Mouse (Mus musculus): ENCODE measurements around the gene Basp1. TPM values are rescaled to one million over a fixed set of nuclear protein-coding genes. Genes with fewer than 3 reads are reported as not detected.

Basp1 gene
- total and polyA plus RNA-seq, 2 experiments from 2014 or later = 547 to 1,429 TPM

- H3K27ac ChIP-seq (ENCODE audit: low read depth, low read length) = no peak overlapping the region
- ATAC-seq (ENCODE audit: low FRiP score) (no peak), DNase-seq (ENCODE audit: low spot score) (no peak)
- no peaks in the 10 kb centered on the region for H3K4me1 ChIP-seq (ENCODE audit: insufficient read depth, low read length)
- no peaks in the 10 kb centered on the region for H3K9me3 ChIP-seq (ENCODE audit: low read length)
- WGBS = 65% methylated on average over 7 of the region's 7 CpGs
- H3K4me2 ChIP-seq (ENCODE audit: low read depth, low read length, poor library complexity, severe bottlenecking) = no peak overlapping the region
- H3K4me3 ChIP-seq (ENCODE audit: low read depth, low read length) = no peak overlapping the region
- no peak overlapping the region for H3K9ac ChIP-seq (replicated peaks; ENCODE audit: low read length, poor library complexity, severe bottlenecking)
- H3K27me3 ChIP-seq (ENCODE audit: insufficient read depth, low read length) = no peaks in the 10 kb centered on the region
- no peaks in the 10 kb centered on the region for H3K36me3 ChIP-seq (ENCODE audit: insufficient read depth, low read length)
- TF ChIP-seq CTCF (IDR thresholded peaks at IDR 0.05) = no peak
Measured at GRCm38 (mm10) chr15:25429007-25429406, 15.4 kb upstream of the Basp1 start.

DNA sequence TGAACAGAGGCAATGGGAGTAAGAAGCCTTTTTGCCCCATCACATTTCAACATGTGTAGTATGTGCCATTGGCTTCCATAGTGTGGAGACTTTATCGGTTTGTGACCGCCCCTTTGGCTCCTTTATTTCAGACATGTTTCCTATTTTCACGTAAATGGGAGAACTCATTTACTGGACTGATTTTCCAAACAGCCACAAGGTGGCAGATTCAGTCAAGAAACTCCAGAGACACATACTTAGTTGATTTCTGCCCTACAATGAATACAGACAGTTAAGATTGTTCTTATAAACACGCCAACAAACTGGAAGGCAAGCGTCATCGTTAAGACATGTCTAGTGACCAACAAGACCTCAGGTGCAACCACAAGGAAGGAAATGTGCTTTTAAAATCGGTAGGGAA is 15.0 kb upstream of the Basp1 start:
- no peak overlapping the region for H3K4me2 ChIP-seq (ENCODE audit: low read depth, low read length, poor library complexity, severe bottlenecking)
- no peaks in the 10 kb centered on the region for H3K4me1 ChIP-seq (ENCODE audit: insufficient read depth, low read length)
- WGBS = 43% methylated on average over 7 of the region's 7 CpGs
- H3K36me3 ChIP-seq (ENCODE audit: insufficient read depth, low read length) = no peaks in the 10 kb centered on the region
- H3K9ac ChIP-seq (replicated peaks; ENCODE audit: low read length, poor library complexity, severe bottlenecking) = no peak overlapping the region
- H3K9me3 ChIP-seq (ENCODE audit: low read length) = no peaks in the 10 kb centered on the region
- H3K4me3 ChIP-seq (ENCODE audit: low read depth, low read length) = no peak overlapping the region
- no peak overlapping the region for H3K27ac ChIP-seq (ENCODE audit: low read depth, low read length)
- peak; percentile 86 for TF ChIP-seq CTCF (IDR thresholded peaks at IDR 0.05)
- no peak for ATAC-seq (ENCODE audit: low FRiP score)
- peak; percentile 76 for DNase-seq (ENCODE audit: low spot score)
- no peaks in the 10 kb centered on the region for H3K27me3 ChIP-seq (ENCODE audit: insufficient read depth, low read length)

DNA sequence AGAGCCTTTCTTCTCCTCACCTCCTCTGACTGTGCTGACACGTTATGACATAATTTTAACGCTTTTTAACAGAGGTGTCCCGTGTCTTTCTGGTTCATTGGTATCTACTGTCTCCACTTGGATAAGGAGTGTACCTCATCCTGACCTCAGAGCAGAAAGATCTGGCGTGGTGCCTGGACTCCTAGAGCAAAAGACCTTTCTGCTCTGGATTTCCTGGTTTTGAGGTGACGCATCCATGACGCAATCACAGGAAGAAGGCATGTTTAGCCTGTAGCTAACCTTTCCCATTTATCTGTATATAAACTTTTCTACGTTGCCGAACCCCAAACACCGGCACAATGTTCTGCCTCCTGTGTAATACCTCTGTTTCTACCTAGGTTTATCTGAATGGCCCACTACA is 6.7 kb upstream of the Basp1 start:
- Histone ChIP-seq H3K9me3 (ENCODE audit: low read length) (no peaks in the 10 kb centered on the region), H3K27ac (ENCODE audit: low read depth, low read length) (no peak overlapping the region), H3K36me3 (ENCODE audit: insufficient read depth, low read length) (no peaks in the 10 kb centered on the region), H3K4me3 (ENCODE audit: low read depth, low read length) (no peak overlapping the region), H3K4me1 (ENCODE audit: insufficient read depth, low read length) (peaks cover 4% of the 10 kb centered on the region; the same call in 1 of the 2 replicates), H3K4me2 (ENCODE audit: low read depth, low read length, poor library complexity, severe bottlenecking) (no peak overlapping the region), H3K27me3 (ENCODE audit: insufficient read depth, low read length) (no peaks in the 10 kb centered on the region), H3K9ac (replicated peaks; ENCODE audit: low read length, poor library complexity, severe bottlenecking) (no peak overlapping the region)
- TF ChIP-seq CTCF (IDR thresholded peaks at IDR 0.05) = no peak
- 96% methylated on average over 9 of the region's 9 CpGs for whole genome bisulfite sequencing
- ATAC-seq (ENCODE audit: low FRiP score) (no peak), DNase-seq (ENCODE audit: low spot score) (no peak)

DNA sequence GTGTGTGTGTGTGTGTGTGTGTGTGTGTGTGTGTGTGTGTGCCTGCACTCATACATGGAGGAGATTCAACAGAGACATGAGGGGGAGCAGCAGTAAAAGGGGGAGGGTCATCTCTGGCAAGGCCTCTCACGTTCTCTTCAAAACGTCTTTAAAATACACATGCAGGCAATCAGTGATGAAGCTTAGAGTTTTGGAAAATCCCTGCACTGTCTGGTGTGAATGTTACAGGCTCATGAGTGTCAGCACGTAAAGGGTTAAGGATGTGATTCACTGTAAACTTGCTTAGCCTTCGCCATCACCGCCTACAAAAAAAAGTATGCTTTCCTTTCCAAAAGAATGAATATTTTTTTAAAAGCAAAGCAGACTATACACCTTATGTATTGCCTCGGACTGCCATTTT is 2.8 kb upstream of the Basp1 start:
- Histone ChIP-seq H3K27ac (ENCODE audit: low read depth, low read length) (peak overlapping the region; percentile 100), H3K4me1 (ENCODE audit: insufficient read depth, low read length) (peaks cover 4% of the 10 kb centered on the region; the same call in 1 of the 2 replicates), H3K27me3 (ENCODE audit: insufficient read depth, low read length) (no peaks in the 10 kb centered on the region), H3K4me3 (ENCODE audit: low read depth, low read length) (peak overlapping the region; percentile 99), H3K9ac (replicated peaks; ENCODE audit: low read length, poor library complexity, severe bottlenecking) (peak overlapping the region; percentile 100), H3K4me2 (ENCODE audit: low read depth, low read length, poor library complexity, severe bottlenecking) (peak overlapping the region; percentile 64), H3K36me3 (ENCODE audit: insufficient read depth, low read length) (no peaks in the 10 kb centered on the region), H3K9me3 (ENCODE audit: low read length) (no peaks in the 10 kb centered on the region)
- ATAC-seq (ENCODE audit: low FRiP score) = no peak
- TF ChIP-seq CTCF (IDR thresholded peaks at IDR 0.05) = no peak
- 21% methylated on average over 6 of the region's 6 CpGs for WGBS
- DNase-seq (ENCODE audit: low spot score) = peak; percentile 53

- H3K4me1 ChIP-seq (ENCODE audit: insufficient read depth, low read length) = peaks cover 4% of the 10 kb centered on the region; the same call in 1 of the 2 replicates
- peak overlapping the region; percentile 100 for H3K27ac ChIP-seq (ENCODE audit: low read depth, low read length)
- H3K9ac ChIP-seq (replicated peaks; ENCODE audit: low read length, poor library complexity, severe bottlenecking) = peak overlapping the region; percentile 100
- H3K9me3 ChIP-seq (ENCODE audit: low read length) = no peaks in the 10 kb centered on the region
- no peaks in the 10 kb centered on the region for H3K36me3 ChIP-seq (ENCODE audit: insufficient read depth, low read length)
- DNase-seq (ENCODE audit: low spot score) (peak; percentile 88), ATAC-seq (ENCODE audit: low FRiP score) (no peak)
- TF ChIP-seq CTCF (IDR thresholded peaks at IDR 0.05) = no peak
- H3K4me2 ChIP-seq (ENCODE audit: low read depth, low read length, poor library complexity, severe bottlenecking) = peak overlapping the region; percentile 64
- 18% methylated on average over 4 of the region's 4 CpGs for WGBS
- H3K4me3 ChIP-seq (ENCODE audit: low read depth, low read length) = peak overlapping the region; percentile 99
- H3K27me3 ChIP-seq (ENCODE audit: insufficient read depth, low read length) = no peaks in the 10 kb centered on the region
Measured at GRCm38 (mm10) chr15:25415958-25416357, 2.4 kb upstream of the Basp1 start.

- Histone ChIP-seq H3K27me3 (ENCODE audit: insufficient read depth, low read length) (no peaks in the 10 kb centered on the region), H3K9ac (replicated peaks; ENCODE audit: low read length, poor library complexity, severe bottlenecking) (peak overlapping the region; percentile 100), H3K27ac (ENCODE audit: low read depth, low read length) (peak overlapping the region; percentile 100), H3K4me1 (ENCODE audit: insufficient read depth, low read length) (peaks cover 4% of the 10 kb centered on the region; the same call in 1 of the 2 replicates), H3K4me3 (ENCODE audit: low read depth, low read length) (peak overlapping the region; percentile 99), H3K4me2 (ENCODE audit: low read depth, low read length, poor library complexity, severe bottlenecking) (peak overlapping the region; percentile 64), H3K36me3 (ENCODE audit: insufficient read depth, low read length) (no peaks in the 10 kb centered on the region), H3K9me3 (ENCODE audit: low read length) (no peaks in the 10 kb centered on the region)
- DNase-seq (ENCODE audit: low spot score) = peak; percentile 97
- WGBS = under 1% methylated on average over 14 of the region's 14 CpGs
- TF ChIP-seq CTCF (IDR thresholded peaks at IDR 0.05) = peak; percentile 97
- ATAC-seq (ENCODE audit: low FRiP score) = 0 out of 2 replicates have a peak, but pooled peaks have one; percentile 8
Measured at GRCm38 (mm10) chr15:25414747-25415119, 1.2 kb upstream of the Basp1 start.
